Mouse (Mus musculus): ENCODE results near the gene Fbxw18. TPM values are rescaled to one million over a fixed set of nuclear protein-coding genes. Genes with fewer than 3 reads are reported as not detected.
"Not testable (repeated sequence)": the region's sequence is repeated elsewhere in the genome, so short reads cannot be mapped to it uniquely, and the experiment has no call there.

The Fbxw18 gene
- not detected in 3 replicates for total RNA-seq (2017)

GRCm38 (mm10) chr9:109702600-109702999, at the start of gene Fbxw18:
Fbxw18 (minus strand) TSS chr9:109702700.
- not testable (repeated sequence) for ATAC-seq (replicated peaks; ENCODE audit: insufficient number of reproducible peaks, low FRiP score, low TSS enrichment, poor library complexity, severe bottlenecking)

DNA sequence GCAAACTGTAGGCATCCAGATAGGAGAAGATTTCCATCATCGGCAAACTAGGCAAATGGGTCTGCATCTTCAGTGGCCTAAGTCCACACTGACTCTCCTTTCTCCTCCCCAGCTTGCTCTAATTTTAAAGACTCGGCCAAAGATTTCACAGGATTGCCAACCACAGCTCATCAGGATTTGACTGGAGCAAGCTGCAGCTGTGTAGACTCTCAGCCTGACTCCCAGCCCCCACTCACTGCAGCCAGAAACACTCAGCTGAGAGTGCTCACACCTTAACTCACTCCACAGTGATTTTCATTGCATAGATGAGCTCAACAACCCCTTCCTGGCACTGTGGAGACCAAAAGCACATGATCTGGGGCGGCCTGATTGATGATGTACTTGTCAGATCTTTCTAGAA, 43.5 kb upstream of the Fbxw18 start, which contains the start of gene Fbxw26:
Gene Fbxw26, minus strand, starts transcription at position 101 of the 400 bp plus-strand sequence.
- not testable (repeated sequence) for ATAC-seq (replicated peaks; ENCODE audit: insufficient number of reproducible peaks, low FRiP score, low TSS enrichment, poor library complexity, severe bottlenecking)

- no peak for ATAC-seq (replicated peaks; ENCODE audit: insufficient number of reproducible peaks, low FRiP score, low TSS enrichment, poor library complexity, severe bottlenecking)
Measured at GRCm38 (mm10) chr9:109685299-109685698, 17.2 kb downstream of the Fbxw18 start.

DNA sequence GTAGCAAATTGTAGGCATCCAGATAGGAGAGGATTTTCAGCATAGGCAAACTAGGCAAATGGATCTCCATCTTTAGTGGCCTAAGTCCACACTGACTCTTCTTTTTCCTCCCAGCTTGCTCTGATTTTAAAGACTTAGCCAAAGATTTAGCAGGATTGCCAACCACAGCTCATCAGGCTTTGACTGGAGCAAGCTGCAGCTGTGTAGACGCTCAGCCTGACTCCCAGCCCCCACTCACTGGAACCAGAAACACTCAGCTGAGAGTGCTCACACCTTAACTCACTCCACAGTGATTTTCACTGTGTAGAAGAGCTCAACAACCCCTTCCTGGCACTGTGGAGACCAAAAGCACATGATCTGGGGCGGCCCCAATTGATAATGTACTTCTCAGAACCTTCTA, 37.9 kb downstream of the Fbxw18 start, which contains the start of gene Fbxw25:
Gene Fbxw25, minus strand, starts transcription at position 101 of the 400 bp plus-strand sequence.
- ATAC-seq (replicated peaks; ENCODE audit: insufficient number of reproducible peaks, low FRiP score, low TSS enrichment, poor library complexity, severe bottlenecking), result not testable (repeated sequence)

Other genes starting within 250 kb of the Fbxw18 start
- not detected in 3 replicates for gene Fbxw19, start 206.8 kb downstream of the Fbxw18 start, total RNA-seq (2017)
- gene Fbxw15, start 134.4 kb downstream of the Fbxw18 start, total RNA-seq (2017), result not detected in 3 replicates
- not detected in 3 replicates for gene Fbxw24, start 76.6 kb downstream of the Fbxw18 start, total RNA-seq (2017)
- not detected in 3 replicates for gene Fbxw25, start 38.0 kb downstream of the Fbxw18 start, total RNA-seq (2017)
- gene Fbxw26, start 43.4 kb upstream of the Fbxw18 start, total RNA-seq (2017), result not detected in 3 replicates
- not detected in 3 replicates for gene Fbxw27, start 88.0 kb upstream of the Fbxw18 start, total RNA-seq (2017)
- not detected in 3 replicates for gene Spink8, start 109.6 kb upstream of the Fbxw18 start, total RNA-seq (2017)
- 1.7 to 2.1 TPM in 2 of 3 replicates, not detected in the other for gene Nme6, start 130.0 kb upstream of the Fbxw18 start, total RNA-seq (2017)
- gene Camp, start 146.9 kb upstream of the Fbxw18 start, total RNA-seq (2017), result not detected in 3 replicates
- 4.2 to 9.1 TPM (median 8.0 TPM) in 3 replicates for gene Cdc25a, start 172.9 kb upstream of the Fbxw18 start, total RNA-seq (2017)
- gene Map4, start 228.8 kb upstream of the Fbxw18 start, total RNA-seq (2017), result 43.2 to 82.6 TPM (median 44.6 TPM) in 3 replicates

All from monocyte, adult 5-6 weeks (primary cell).